Mouse (Mus musculus) hematopoietic multipotent progenitor cell, adult 10-12 weeks (in vitro differentiated cells): Measurements from ENCODE around the gene Slc35d1. TPM values are rescaled to one million over a fixed set of nuclear protein-coding genes. Genes with fewer than 3 reads are reported as not detected.

Experiments used
- polyA plus RNA-seq: library from polyadenylated mRNA; stranded (reverse); fragments of >175 nt; gene quantifications from 2 replicates; pipeline ENCODE4 v1.2.3, GENCODE M21; 2012; ENCODE audit warnings: low replicate concordance

Slc35d1 gene
- polyA plus RNA-seq = 1.7 and 2.6 TPM in 2 replicates

GRCm38 (mm10) chr4:103214925-103215820 lies at the start of gene Slc35d1:
TSS of gene Slc35d1 (minus strand) at chr4:103215164.

Other genes starting within 250 kb of the Slc35d1 start
- gene Tctex1d1, start 236.6 kb downstream of the Slc35d1 start, polyA plus RNA-seq = not detected in 2 replicates
- not detected in 2 replicates for gene Insl5, start 188.3 kb downstream of the Slc35d1 start, polyA plus RNA-seq
- gene Mier1, start 100.8 kb downstream of the Slc35d1 start, polyA plus RNA-seq = 15.8 and 30.3 TPM in 2 replicates
- gene Wdr78, start 100.6 kb downstream of the Slc35d1 start, polyA plus RNA-seq = 1.2 and 2.1 TPM in 2 replicates
- not detected in 2 replicates for gene 4921539E11Rik, start 75.7 kb upstream of the Slc35d1 start, polyA plus RNA-seq
- gene Oma1, start 98.6 kb upstream of the Slc35d1 start, polyA plus RNA-seq = 0.78 and 1.1 TPM in 2 replicates